Mouse (Mus musculus): ENCODE data around the gene Olfr346.

GRCm38 (mm10) chr2:36685488-36685887 is at the start of gene Olfr346:
- TF ChIP-seq EP300 (IDR thresholded peaks at IDR 0.05) (no peak), CTCF (IDR thresholded peaks at IDR 0.05) (no peak)

Measured in lung, postnatal 0 days (tissue).